Mouse (Mus musculus) kidney, postnatal 0 days (tissue): ENCODE measurements around the gene Cyp2a12. TPM values are rescaled to one million over a fixed set of nuclear protein-coding genes. Genes with fewer than 3 reads are reported as not detected.
"Not testable (repeated sequence)": the region's sequence is repeated elsewhere in the genome, so short reads cannot be mapped to it uniquely, and the experiment has no call there.

Source experiments
- ATAC-seq: fragments of 200-750 bp; cut with Nextera tagmentation; replicated peaks from 2 replicates; pipeline ENCODE4 v1.8.0; 2017; ENCODE audit warnings: low read depth, moderate number of reproducible peaks, moderate TSS enrichment, moderate library complexity; ENCODE audit not compliant: low FRiP score
- DNase-seq: peaks from one replicate; pipeline ENCODE4 v3.0.0-alpha.2; 2016; ENCODE audit warnings: low spot score
- H3K27ac ChIP-seq: fragments of 300-500 bp; sonication (generic); 2 replicates; pipeline ENCODE4 v1.5.1; 2014; ENCODE audit warnings: mild to moderate bottlenecking
- H3K27me3 ChIP-seq: fragments of 300-500 bp; sonication (generic); 2 replicates; pipeline ENCODE4 v1.6.1; 2014; ENCODE audit warnings: low read length, mixed read lengths; ENCODE audit not compliant: insufficient read depth
- H3K36me3 ChIP-seq: fragments of 300-500 bp; sonication (generic); 2 replicates; pipeline ENCODE4 v1.6.1; 2014; ENCODE audit warnings: low read length, mixed read lengths; ENCODE audit not compliant: insufficient read depth
- H3K4me1 ChIP-seq: fragments of 300-500 bp; sonication (generic); replicated peaks from 2 replicates; pipeline ENCODE4 v1.6.1; 2014; ENCODE audit warnings: antibody characterized with exemption, low read length, mixed read lengths; ENCODE audit not compliant: insufficient read depth
- H3K4me2 ChIP-seq: fragments of 300-500 bp; sonication (generic); 2 replicates; pipeline ENCODE4 v1.6.1; 2014; ENCODE audit warnings: mild to moderate bottlenecking, low read length, moderate library complexity, mixed read lengths
- H3K4me3 ChIP-seq: fragments of 300-500 bp; sonication (generic); replicated peaks from 2 replicates; pipeline ENCODE4 v1.5.1; 2014; ENCODE audit warnings: low read depth, low read length
- H3K9ac ChIP-seq: fragments of 300-500 bp; sonication (generic); 2 replicates; pipeline ENCODE4 v1.6.1; 2014; ENCODE audit warnings: low read depth, low read length
- H3K9me3 ChIP-seq: fragments of 300-500 bp; sonication (generic); replicated peaks from 2 replicates; pipeline ENCODE4 v1.6.1; 2016; ENCODE audit warnings: low read length, inconsistent platforms, mixed read lengths
- CTCF ChIP-seq: IDR thresholded peaks from 2 replicates; pipeline ENCODE4 v1.5.1; 2016; ENCODE audit warnings: antibody characterized with exemption, low read depth, mild to moderate bottlenecking, moderate library complexity
- WGBS: fragments of 180-500 bp; shearing (Covaris S2); extraction: QIAGEN DNeasy Blood & Tissue Kit; methylation state at CpG from one replicate; pipeline ENCODE4 v1.1.7; 2014; 5-methylcytosine and 5-hydroxymethylcytosine counted together
- polyA plus RNA-seq: library from polyadenylated mRNA; unstranded; fragments of >200 nt; fragmentation: Nextera tagmentation; extraction: Ambion mirVana; gene quantifications from 2 replicates; pipeline ENCODE4 v1.2.1, GENCODE M21; 2015

Cyp2a12 gene
- polyA plus RNA-seq: not detected in 2 replicates

GRCm38 (mm10) chr7:27028789-27029188, at the start of gene Cyp2a12:
TSS of gene Cyp2a12 (plus strand) at chr7:27029081.
- Histone ChIP-seq H3K27me3 (no peaks in the 10 kb centered on the region), H3K27ac (no peak within 1 kb of the TSS)

GRCm38 (mm10) chr7:26981464-26981863, 47.4 kb upstream of the Cyp2a12 start:
- WGBS: 89% methylated on average over 2 of the region's 2 CpGs
- not testable (repeated sequence) for H3K4me2 ChIP-seq, ATAC-seq, H3K27ac ChIP-seq, H3K36me3 ChIP-seq, H3K4me1 ChIP-seq, H3K27me3 ChIP-seq, H3K9me3 ChIP-seq, H3K9ac ChIP-seq, DNase-seq, H3K4me3 ChIP-seq

More at GRCm38 (mm10) chr7:27028789-27029188, at the start of gene Cyp2a12:
- no peak within 1 kb of the TSS for H3K9ac ChIP-seq
- no peaks in the 10 kb centered on the region for H3K9me3 ChIP-seq
- H3K36me3 ChIP-seq: no peaks in the 10 kb centered on the region
- no peak within 1 kb of the TSS for H3K4me3 ChIP-seq
- H3K4me2 ChIP-seq: no peak within 1 kb of the TSS
- no peak for TF ChIP-seq CTCF
- no peak for ATAC-seq
- 81% methylated on average over 2 of the region's 2 CpGs for WGBS
- DNase-seq: no peak
- H3K4me1 ChIP-seq: no peaks in the 10 kb centered on the region

GRCm38 (mm10) chr7:26981937-26982336, 46.9 kb upstream of the Cyp2a12 start:
- H3K27me3 ChIP-seq, DNase-seq, H3K4me2 ChIP-seq, H3K9ac ChIP-seq, H3K4me3 ChIP-seq, H3K36me3 ChIP-seq, ATAC-seq, H3K9me3 ChIP-seq, H3K27ac ChIP-seq, H3K4me1 ChIP-seq: not testable (repeated sequence)
- 70% methylated on average over 1 of the region's 1 CpGs for WGBS

GRCm38 (mm10) chr7:26982551-26982950, 46.3 kb upstream of the Cyp2a12 start:
- Histone ChIP-seq H3K9ac (no peak overlapping the region), H3K9me3 (no peaks in the 10 kb centered on the region), H3K36me3 (no peaks in the 10 kb centered on the region), H3K4me1 (no peaks in the 10 kb centered on the region), H3K4me2 (no peak overlapping the region), H3K4me3 (no peak overlapping the region), H3K27ac (no peak overlapping the region), H3K27me3 (no peaks in the 10 kb centered on the region)
- WGBS: 33% methylated on average over 1 of the region's 1 CpGs
- ATAC-seq (no peak), DNase-seq (no peak)
- TF ChIP-seq CTCF: no peak

- H3K9me3 ChIP-seq, ATAC-seq, H3K4me3 ChIP-seq, H3K27ac ChIP-seq, DNase-seq, H3K9ac ChIP-seq, H3K4me1 ChIP-seq, H3K27me3 ChIP-seq, H3K4me2 ChIP-seq, H3K36me3 ChIP-seq: not testable (repeated sequence)
- 16% methylated on average over 1 of the region's 1 CpGs for WGBS
These were observed 45.7 kb upstream of the Cyp2a12 start for GRCm38 (mm10) chr7:26983151-26983550.

- H3K4me1 ChIP-seq, H3K9ac ChIP-seq, H3K4me2 ChIP-seq, H3K36me3 ChIP-seq, H3K27ac ChIP-seq, H3K4me3 ChIP-seq, H3K9me3 ChIP-seq, H3K27me3 ChIP-seq, DNase-seq, ATAC-seq: not testable (repeated sequence)
These were observed 2.3 kb upstream of the Cyp2a12 start for GRCm38 (mm10) chr7:27026581-27026980.

GRCm38 (mm10) chr7:27048886-27049285, 20.0 kb downstream of the Cyp2a12 start:
- H3K9me3 ChIP-seq, H3K36me3 ChIP-seq, H3K27me3 ChIP-seq, H3K4me2 ChIP-seq, DNase-seq, H3K4me3 ChIP-seq, H3K27ac ChIP-seq, ATAC-seq, H3K4me1 ChIP-seq, H3K9ac ChIP-seq: not testable (repeated sequence)
- WGBS: 57% methylated on average over 1 of the region's 1 CpGs

GRCm38 (mm10) chr7:27059333-27059732, 30.5 kb downstream of the Cyp2a12 start:
- H3K9me3 ChIP-seq, DNase-seq, H3K4me2 ChIP-seq, ATAC-seq, H3K27ac ChIP-seq, H3K4me3 ChIP-seq, H3K9ac ChIP-seq, H3K4me1 ChIP-seq, H3K36me3 ChIP-seq, H3K27me3 ChIP-seq: not testable (repeated sequence)
- 94% methylated on average over 2 of the region's 2 CpGs for WGBS

- not testable (repeated sequence) for H3K27ac ChIP-seq, H3K4me1 ChIP-seq, H3K27me3 ChIP-seq, ATAC-seq, H3K36me3 ChIP-seq, DNase-seq, H3K4me2 ChIP-seq, H3K9ac ChIP-seq, H3K4me3 ChIP-seq, H3K9me3 ChIP-seq
These were observed 31.0 kb downstream of the Cyp2a12 start for GRCm38 (mm10) chr7:27059896-27060295.
